Mouse (Mus musculus): ENCODE measurements around the gene Ppp2r5d. TPM values are rescaled to one million over a fixed set of nuclear protein-coding genes. Genes with fewer than 3 reads are reported as not detected.

The Ppp2r5d gene
- total RNA-seq, 1 experiment, result 73.0 TPM

GRCm38 (mm10) chr17:46645561-46646321 is 59.2 kb downstream of the Ppp2r5d start, which contains the start of the genes Klc4 and Mrpl2:
Gene Klc4, minus strand, starts transcription at chr17:46646022.
Gene Mrpl2, plus strand, starts transcription at chr17:46646229.
- DNase-seq (ENCODE audit: low read depth, low spot score), result peak; percentile 98

DNA sequence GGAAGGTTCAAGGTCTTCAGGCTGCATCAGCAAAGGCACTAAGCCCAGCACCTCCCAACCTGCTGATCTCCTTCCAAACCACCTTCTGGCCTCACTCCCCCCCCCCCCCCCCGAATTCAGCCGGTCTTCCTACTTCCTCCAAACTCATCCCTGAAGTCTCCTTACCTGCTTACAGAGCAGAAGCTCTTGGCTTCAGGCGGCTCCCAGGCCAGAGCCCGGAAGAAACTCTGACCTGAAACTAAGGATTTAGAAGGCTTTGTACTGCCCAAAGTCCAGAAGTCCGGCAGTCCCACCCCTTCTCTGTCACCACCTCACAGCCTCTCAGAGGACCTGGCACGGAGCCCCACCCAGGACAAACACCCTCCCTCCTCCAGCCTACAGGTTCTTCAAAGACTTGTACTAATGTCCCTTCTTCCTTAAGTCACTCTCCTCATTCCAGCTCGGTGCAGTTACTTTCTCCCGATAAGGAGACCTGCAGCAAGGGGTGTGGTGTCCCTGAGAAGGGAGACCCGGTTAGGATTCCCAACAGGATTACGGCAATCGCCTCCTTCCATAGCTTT is 59.9 kb downstream of the Ppp2r5d start:
- in situ Hi-C loops (cut with MboI; ENCODE audit: low sequenced_read_pairs in 2 of 2, unreplicated experiment in 2 of 2), result no loop called here
- peaks cover 13% of the 10 kb centered on the region; the same call in 1 of the 2 replicates for H3K36me3 ChIP-seq (ENCODE audit: control insufficient read depth, insufficient read depth, low read length, poor library complexity, severe bottlenecking)
- DNase-seq (ENCODE audit: low read depth, low spot score), result no peak
- peaks cover 4 to 10% of the 10 kb centered on the region in 2 experiments; a peak in 1 of 4 replicates for H3K4me1 ChIP-seq (ENCODE audit: control insufficient read depth in 2 of 2, insufficient read depth in 2 of 2, low read length in 2 of 2, poor library complexity in 1 of 2)
- peak overlapping the region; percentile 71 to 80 for H3K4me3 ChIP-seq (ENCODE audit: insufficient read depth in 1 of 2, low read depth in 1 of 2, low read length in 2 of 2, poor library complexity in 1 of 2, severe bottlenecking in 1 of 2)
- peak overlapping the region; percentile 45 for H3K9ac ChIP-seq (ENCODE audit: insufficient read depth, low read depth, low read length, poor library complexity, severe bottlenecking)
- H3K9me3 ChIP-seq (ENCODE audit: control insufficient read depth, insufficient read depth, low read depth, low read length), result no peaks in the 10 kb centered on the region
- no peak overlapping the region for H3K27ac ChIP-seq (ENCODE audit: insufficient read depth, low read depth, low read length, poor library complexity, severe bottlenecking)
- no peak for TF ChIP-seq HCFC1 (IDR thresholded peaks at IDR 0.05; ENCODE audit: borderline replicate concordance, insufficient read depth, low read length)
- TF ChIP-seq ZNF384 (IDR thresholded peaks at IDR 0.05; ENCODE audit: low read depth, low read length), result no peak
- TF ChIP-seq MAFK (IDR thresholded peaks at IDR 0.05; ENCODE audit: insufficient read depth, low read depth, low read length), result no peak
- no peak for TF ChIP-seq CHD2 (IDR thresholded peaks at IDR 0.05; ENCODE audit: low read depth, low read length)
- no peak for TF ChIP-seq ZC3H11A (IDR thresholded peaks at IDR 0.05; ENCODE audit: borderline replicate concordance, low read depth, low read length)

More at GRCm38 (mm10) chr17:46645561-46646321, 59.2 kb downstream of the Ppp2r5d start, which contains the start of the genes Klc4 and Mrpl2:
- H3K4me1 ChIP-seq (ENCODE audit: control insufficient read depth in 2 of 2, insufficient read depth in 2 of 2, low read length in 2 of 2, poor library complexity in 1 of 2), result peaks cover 4 to 10% of the 10 kb centered on the region in 2 experiments; a peak in 1 of 4 replicates
- peak within 1 kb of the TSS; percentile 100 for H3K9ac ChIP-seq (ENCODE audit: insufficient read depth, low read depth, low read length, poor library complexity, severe bottlenecking)
- TF ChIP-seq HCFC1 (IDR thresholded peaks at IDR 0.05; ENCODE audit: borderline replicate concordance, insufficient read depth, low read length) (peak; percentile 86), ZNF384 (IDR thresholded peaks at IDR 0.05; ENCODE audit: low read depth, low read length) (no peak)
- H3K27ac ChIP-seq (ENCODE audit: insufficient read depth, low read depth, low read length, poor library complexity, severe bottlenecking), result peak within 1 kb of the TSS; percentile 87
- in situ Hi-C loops (cut with MboI; ENCODE audit: low sequenced_read_pairs in 2 of 2, unreplicated experiment in 2 of 2), result no loop called here
- H3K36me3 ChIP-seq (ENCODE audit: control insufficient read depth, insufficient read depth, low read length, poor library complexity, severe bottlenecking), result peaks cover 13% of the 10 kb centered on the region; the same call in 1 of the 2 replicates
- peak within 1 kb of the TSS; percentile 86 to 100 for H3K4me3 ChIP-seq (ENCODE audit: insufficient read depth in 1 of 2, low read depth in 1 of 2, low read length in 2 of 2, poor library complexity in 1 of 2, severe bottlenecking in 1 of 2)
- no peaks in the 10 kb centered on the region for H3K9me3 ChIP-seq (ENCODE audit: control insufficient read depth, insufficient read depth, low read depth, low read length)

- DNase-seq (ENCODE audit: low read depth, low spot score), result no peak
- peaks cover 9% of the 10 kb centered on the region; the same call in 1 of the 2 replicates for H3K36me3 ChIP-seq (ENCODE audit: control insufficient read depth, insufficient read depth, low read length, poor library complexity, severe bottlenecking)
- no peaks in the 10 kb centered on the region for H3K9me3 ChIP-seq (ENCODE audit: control insufficient read depth, insufficient read depth, low read depth, low read length)
- peaks cover 4 to 12% of the 10 kb centered on the region in 2 experiments; a peak in 1 of 4 replicates for H3K4me1 ChIP-seq (ENCODE audit: control insufficient read depth in 2 of 2, insufficient read depth in 2 of 2, low read length in 2 of 2, poor library complexity in 1 of 2)
- H3K9ac ChIP-seq (ENCODE audit: insufficient read depth, low read depth, low read length, poor library complexity, severe bottlenecking), result no peak overlapping the region
- in situ Hi-C loops (cut with MboI; ENCODE audit: low sequenced_read_pairs in 2 of 2, unreplicated experiment in 2 of 2), result no loop called here
- no peak overlapping the region for H3K4me3 ChIP-seq (ENCODE audit: insufficient read depth in 1 of 2, low read depth in 1 of 2, low read length in 2 of 2, poor library complexity in 1 of 2, severe bottlenecking in 1 of 2)
- TF ChIP-seq ZC3H11A (IDR thresholded peaks at IDR 0.05; ENCODE audit: borderline replicate concordance, low read depth, low read length), result no peak
- TF ChIP-seq MAFK (IDR thresholded peaks at IDR 0.05; ENCODE audit: insufficient read depth, low read depth, low read length), result no peak
- no peak for TF ChIP-seq ZNF384 (IDR thresholded peaks at IDR 0.05; ENCODE audit: low read depth, low read length)
- no peak for TF ChIP-seq HCFC1 (IDR thresholded peaks at IDR 0.05; ENCODE audit: borderline replicate concordance, insufficient read depth, low read length)
- no peak for TF ChIP-seq CHD2 (IDR thresholded peaks at IDR 0.05; ENCODE audit: low read depth, low read length)
- no peak overlapping the region for H3K27ac ChIP-seq (ENCODE audit: insufficient read depth, low read depth, low read length, poor library complexity, severe bottlenecking)
These were observed 60.6 kb downstream of the Ppp2r5d start for GRCm38 (mm10) chr17:46644152-46644805.

GRCm38 (mm10) chr17:46642060-46642459 is 62.9 kb downstream of the Ppp2r5d start:
- no peak overlapping the region for H3K27ac ChIP-seq (ENCODE audit: insufficient read depth, low read depth, low read length, poor library complexity, severe bottlenecking)
- H3K9me3 ChIP-seq (ENCODE audit: control insufficient read depth, insufficient read depth, low read depth, low read length), result no peaks in the 10 kb centered on the region
- TF ChIP-seq HCFC1 (IDR thresholded peaks at IDR 0.05; ENCODE audit: borderline replicate concordance, insufficient read depth, low read length) (no peak), CHD2 (IDR thresholded peaks at IDR 0.05; ENCODE audit: low read depth, low read length) (no peak)
- peak overlapping the region in 1 of 2 experiments; percentile 16; a peak in 1 of 4 replicates for H3K4me3 ChIP-seq (ENCODE audit: insufficient read depth in 1 of 2, low read depth in 1 of 2, low read length in 2 of 2, poor library complexity in 1 of 2, severe bottlenecking in 1 of 2)
- peaks cover 4 to 14% of the 10 kb centered on the region in 2 experiments; a peak in 1 of 4 replicates for H3K4me1 ChIP-seq (ENCODE audit: control insufficient read depth in 2 of 2, insufficient read depth in 2 of 2, low read length in 2 of 2, poor library complexity in 1 of 2)
- H3K36me3 ChIP-seq (ENCODE audit: control insufficient read depth, insufficient read depth, low read length, poor library complexity, severe bottlenecking), result no peaks in the 10 kb centered on the region
- in situ Hi-C loops (cut with MboI; ENCODE audit: low sequenced_read_pairs in 2 of 2, unreplicated experiment in 2 of 2), result no loop called here
- DNase-seq (ENCODE audit: low read depth, low spot score), result no peak
- peak overlapping the region; percentile 24; the same call in 1 of the 2 replicates for H3K9ac ChIP-seq (ENCODE audit: insufficient read depth, low read depth, low read length, poor library complexity, severe bottlenecking)

Measured in ES-E14 (cell line).